Mouse (Mus musculus) spleen, postnatal 36 days (tissue): ENCODE data around the gene Tiprl.

Experiments
- DNase-seq, 2 experiments: peaks; one replicate each; pipeline ENCODE4 v3.0.0; 2022; ENCODE audit warnings: low spot score in 2 of 2, mixed read lengths in 1 of 2

Tiprl gene

GRCm38 (mm10) chr1:165174059-165174616 is 62.7 kb downstream of the Tiprl start:
- no peak for DNase-seq

GRCm38 (mm10) chr1:165171277-165171676 is 65.5 kb downstream of the Tiprl start:
- no peak for DNase-seq

GRCm38 (mm10) chr1:165170157-165170556 is 66.6 kb downstream of the Tiprl start:
- DNase-seq: no peak

GRCm38 (mm10) chr1:165169462-165169861 is 67.3 kb downstream of the Tiprl start:
- DNase-seq: no peak

- no peak for DNase-seq
Measured at GRCm38 (mm10) chr1:165164920-165165319, 71.9 kb downstream of the Tiprl start.
